Mouse (Mus musculus): Measurements from ENCODE around the gene Ppp1r9b.

DNA sequence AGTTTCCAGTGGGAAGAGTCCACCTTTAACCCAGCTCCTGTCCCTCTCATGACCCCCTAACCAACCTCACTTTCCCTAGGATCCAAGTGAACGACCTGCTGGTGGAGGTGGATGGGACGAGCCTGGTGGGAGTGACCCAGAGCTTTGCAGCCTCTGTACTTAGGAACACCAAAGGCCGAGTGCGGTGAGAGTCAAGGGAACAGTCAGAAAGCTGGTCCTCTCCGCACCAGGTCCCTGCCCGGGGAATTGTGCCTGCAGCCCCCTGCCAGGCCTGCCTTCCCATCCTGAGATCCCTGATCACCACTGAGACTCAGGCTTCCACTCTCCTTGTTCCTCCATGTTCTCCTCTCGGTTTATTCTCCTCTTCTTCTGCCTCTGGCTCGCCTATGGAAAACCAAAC lies 9.3 kb downstream of the Ppp1r9b start:
- TF ChIP-seq E2F4 (IDR thresholded peaks at IDR 0.05; ENCODE audit: insufficient read depth): no peak
- TF ChIP-seq POLR2AphosphoS2 (IDR thresholded peaks at IDR 0.05; ENCODE audit: insufficient read length, low read depth): no peak
- TF ChIP-seq POLR2A (IDR thresholded peaks at IDR 0.05; ENCODE audit: insufficient read length, low read depth): no peak
